Mouse (Mus musculus): Measurements from ENCODE around the gene Mob3b. TPM values are rescaled to one million over a fixed set of nuclear protein-coding genes. Genes with fewer than 3 reads are reported as not detected.
"Not testable (repeated sequence)": the region's sequence is repeated elsewhere in the genome, so short reads cannot be mapped to it uniquely, and the experiment has no call there.

Mob3b gene
- polyA plus RNA-seq, 1 experiment from 2014 or later = 8.4 TPM

- 81% methylated on average over 15 of the region's 15 CpGs for WGBS
- Histone ChIP-seq H3K9me3 (no peaks in the 10 kb centered on the region), H3K36me3 (no peaks in the 10 kb centered on the region), H3K9ac (no peak overlapping the region), H3K4me3 (no peak overlapping the region), H3K4me1 (no peaks in the 10 kb centered on the region), H3K4me2 (replicated peaks) (no peak overlapping the region), H3K27ac (no peak overlapping the region), H3K27me3 (replicated peaks) (no peaks in the 10 kb centered on the region; the same call in 1 of the 2 replicates)
- ATAC-seq (ENCODE audit: low FRiP score, low read depth) = no peak
Measured at GRCm38 (mm10) chr4:34960781-34961560, 196.3 kb downstream of the Mob3b start.

DNA sequence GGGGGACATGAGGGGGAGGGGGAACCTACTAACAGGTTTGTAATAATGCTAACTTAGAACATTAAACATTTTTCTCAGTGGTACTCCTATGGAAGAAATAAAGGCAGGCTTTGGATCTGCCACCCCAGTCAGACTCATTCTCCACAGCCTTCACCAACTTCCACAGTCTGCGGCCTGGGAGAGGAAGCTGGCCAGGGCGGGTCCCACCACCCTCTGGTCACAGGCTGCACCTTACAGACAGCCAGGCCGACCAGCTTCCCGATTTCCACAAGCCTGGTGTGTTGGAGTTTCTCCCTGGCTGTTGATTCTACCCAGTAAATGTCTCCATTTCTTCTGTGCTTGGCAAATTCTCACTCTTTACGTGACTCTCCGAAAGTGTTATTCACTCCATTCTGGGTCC, 197.8 kb downstream of the Mob3b start:
- Histone ChIP-seq H3K4me2 (replicated peaks) (no peak overlapping the region), H3K9me3 (no peaks in the 10 kb centered on the region), H3K27ac (no peak overlapping the region), H3K4me3 (no peak overlapping the region), H3K9ac (no peak overlapping the region), H3K36me3 (no peaks in the 10 kb centered on the region), H3K4me1 (no peaks in the 10 kb centered on the region), H3K27me3 (replicated peaks) (no peaks in the 10 kb centered on the region; the same call in 1 of the 2 replicates)
- ATAC-seq (ENCODE audit: low FRiP score, low read depth) = no peak
- 81% methylated on average over 6 of the region's 6 CpGs for WGBS

GRCm38 (mm10) chr4:34958155-34959028, 198.9 kb downstream of the Mob3b start:
- Histone ChIP-seq H3K27ac (no peak overlapping the region), H3K4me1 (no peaks in the 10 kb centered on the region), H3K4me2 (replicated peaks) (no peak overlapping the region), H3K9me3 (no peaks in the 10 kb centered on the region), H3K27me3 (replicated peaks) (no peaks in the 10 kb centered on the region), H3K36me3 (no peaks in the 10 kb centered on the region), H3K9ac (no peak overlapping the region), H3K4me3 (no peak overlapping the region)
- 43% methylated on average over 12 of the region's 12 CpGs for WGBS
- ATAC-seq (ENCODE audit: low FRiP score, low read depth) = peak; percentile 83

DNA sequence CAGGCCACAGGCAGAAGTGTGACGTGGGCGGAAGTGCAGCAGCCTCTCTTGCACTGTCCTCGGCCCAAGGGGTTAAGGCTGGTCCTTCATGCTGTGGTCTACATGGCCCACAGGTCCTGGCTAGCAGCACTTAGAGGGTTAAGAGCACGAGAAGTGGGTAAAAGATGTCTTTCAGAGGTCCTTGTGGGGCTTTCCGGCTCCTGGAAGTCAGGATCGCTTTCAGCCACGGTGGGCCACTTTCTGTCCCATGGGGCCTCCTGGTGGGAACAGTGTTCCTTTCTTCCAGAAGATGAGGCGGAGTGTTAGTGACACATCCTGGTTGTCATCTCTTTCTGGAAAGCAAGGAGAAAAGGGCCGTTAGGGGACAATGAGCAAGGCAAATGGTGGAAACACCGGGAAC, 203.6 kb downstream of the Mob3b start:
- Histone ChIP-seq H3K9ac (no peak overlapping the region), H3K27me3 (replicated peaks) (no peaks in the 10 kb centered on the region), H3K4me3 (no peak overlapping the region), H3K4me1 (no peaks in the 10 kb centered on the region), H3K27ac (no peak overlapping the region), H3K36me3 (no peaks in the 10 kb centered on the region), H3K9me3 (no peaks in the 10 kb centered on the region), H3K4me2 (replicated peaks) (no peak overlapping the region)
- 82% methylated on average over 10 of the region's 10 CpGs for WGBS
- no peak for ATAC-seq (ENCODE audit: low FRiP score, low read depth)

DNA sequence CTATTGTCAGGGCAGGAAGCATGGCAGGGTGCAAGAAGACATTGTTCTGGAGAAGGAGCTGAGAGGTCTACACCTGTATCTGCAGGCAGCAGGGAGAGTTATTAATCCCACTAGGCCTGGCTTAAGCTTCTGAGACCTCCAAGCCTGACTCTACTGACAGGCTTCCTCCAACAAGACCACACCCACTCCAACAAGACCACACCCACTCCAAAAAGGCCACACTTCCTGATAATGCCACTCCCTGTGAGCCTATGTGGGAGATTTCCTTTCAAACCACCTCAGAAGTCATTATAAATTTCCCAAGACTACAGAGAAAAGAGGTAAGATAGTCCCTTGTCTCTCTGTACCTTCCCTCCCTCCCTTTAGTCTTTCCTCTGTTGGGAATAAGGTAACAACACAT, 210.1 kb downstream of the Mob3b start:
- no peak for ATAC-seq (ENCODE audit: low FRiP score, low read depth)
- Histone ChIP-seq H3K4me2 (replicated peaks) (no peak overlapping the region), H3K4me1 (no peaks in the 10 kb centered on the region), H3K27ac (no peak overlapping the region), H3K9ac (no peak overlapping the region), H3K4me3 (no peak overlapping the region), H3K36me3 (no peaks in the 10 kb centered on the region), H3K27me3 (replicated peaks) (no peaks in the 10 kb centered on the region), H3K9me3 (no peaks in the 10 kb centered on the region)

- Histone ChIP-seq H3K4me1 (no peaks in the 10 kb centered on the region), H3K4me2 (replicated peaks) (no peak overlapping the region), H3K27me3 (replicated peaks) (no peaks in the 10 kb centered on the region), H3K27ac (no peak overlapping the region), H3K9me3 (no peaks in the 10 kb centered on the region), H3K4me3 (no peak overlapping the region), H3K9ac (no peak overlapping the region), H3K36me3 (no peaks in the 10 kb centered on the region)
- no peak for ATAC-seq (ENCODE audit: low FRiP score, low read depth)
- 95% methylated on average over 25 of the region's 25 CpGs for WGBS
Measured at GRCm38 (mm10) chr4:34941046-34941445, 216.2 kb downstream of the Mob3b start.

DNA sequence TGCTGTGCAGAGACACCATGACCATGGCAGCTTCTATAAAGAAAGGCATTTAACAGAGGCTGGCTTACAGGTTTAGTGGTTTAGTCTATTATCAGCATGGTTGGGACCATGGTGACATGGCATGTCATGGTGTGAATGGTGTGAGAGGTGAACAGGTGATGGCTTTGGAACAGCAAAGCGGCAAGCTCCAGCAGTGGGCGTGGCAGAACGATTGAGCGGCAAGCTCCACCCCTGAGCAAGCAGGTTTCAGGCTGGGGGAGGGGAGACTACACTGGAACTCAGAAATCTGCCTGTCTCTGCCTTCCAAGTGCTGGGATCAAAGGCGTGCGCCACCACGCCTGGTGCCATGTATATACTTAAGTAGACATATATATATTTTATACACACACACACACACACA, 228.9 kb downstream of the Mob3b start:
- not testable (repeated sequence) for H3K27ac ChIP-seq; H3K27me3 ChIP-seq (replicated peaks); H3K9me3 ChIP-seq; H3K4me2 ChIP-seq (replicated peaks); H3K4me3 ChIP-seq; H3K36me3 ChIP-seq; ATAC-seq (ENCODE audit: low FRiP score, low read depth); H3K9ac ChIP-seq; H3K4me1 ChIP-seq
- WGBS = 70% methylated on average over 7 of the region's 7 CpGs

DNA sequence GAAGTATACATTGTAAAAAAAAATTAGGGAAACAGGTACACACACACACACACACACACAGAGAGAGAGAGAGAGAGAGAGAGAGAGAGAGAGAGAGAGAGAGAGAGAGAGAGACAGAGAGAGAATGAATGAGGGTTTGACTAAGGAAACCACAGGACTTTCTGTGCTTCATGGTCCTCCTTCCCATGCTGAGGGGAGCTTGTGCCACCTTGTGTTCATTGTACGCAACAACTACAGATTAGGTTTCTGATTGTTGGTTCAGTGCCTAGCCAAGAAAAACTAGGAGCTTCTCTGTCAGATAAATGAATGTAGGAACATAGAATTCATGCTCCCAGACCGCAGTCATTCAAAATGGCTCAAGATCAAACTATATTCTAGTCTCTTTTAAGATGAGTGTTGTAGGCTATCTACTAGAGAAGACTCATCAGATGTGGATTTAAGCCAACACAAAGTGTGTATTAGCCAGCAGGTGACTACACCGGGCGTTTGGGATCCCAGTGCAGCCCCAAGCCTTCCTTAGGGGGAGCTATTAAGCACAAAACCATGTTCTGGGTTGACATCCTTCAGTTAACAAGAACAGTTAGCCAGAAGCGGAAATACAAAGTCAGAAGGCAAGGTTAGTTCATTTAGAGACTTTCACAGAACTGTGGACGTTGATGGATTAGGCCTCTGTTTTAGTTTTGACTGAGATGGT, 235.0 kb downstream of the Mob3b start:
- Histone ChIP-seq H3K4me2 (replicated peaks) (no peak overlapping the region), H3K9ac (no peak overlapping the region), H3K4me3 (no peak overlapping the region), H3K27me3 (replicated peaks) (no peaks in the 10 kb centered on the region), H3K4me1 (0 out of 2 replicates have a peak, but pooled peaks cover 4% of the 10 kb centered on the region), H3K27ac (no peak overlapping the region), H3K36me3 (no peaks in the 10 kb centered on the region), H3K9me3 (no peaks in the 10 kb centered on the region)
- 67% methylated on average over 6 of the region's 6 CpGs for WGBS
- ATAC-seq (ENCODE audit: low FRiP score, low read depth) = peak; percentile 63; the same call in 1 of the 2 replicates

DNA sequence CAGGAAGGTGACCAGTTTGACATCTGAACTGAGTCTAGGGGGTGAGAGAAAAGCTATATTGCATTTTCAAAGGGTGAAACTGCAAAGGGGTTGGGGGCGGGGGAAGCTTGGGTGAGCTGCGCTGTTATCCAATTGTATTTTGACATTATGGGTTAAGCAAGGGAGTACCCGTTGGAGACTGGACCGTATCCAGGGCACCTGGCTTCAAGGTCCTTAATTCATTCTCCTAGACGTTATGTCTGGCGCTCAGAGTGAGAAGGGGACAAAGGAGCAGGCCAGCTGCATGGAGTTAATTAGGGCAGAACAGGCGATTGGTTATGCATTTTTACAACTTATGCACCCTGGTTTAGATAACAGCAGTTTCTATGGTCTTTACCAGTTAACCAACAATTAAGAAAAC, 239.9 kb downstream of the Mob3b start:
- Histone ChIP-seq H3K9ac (no peak overlapping the region), H3K27ac (no peak overlapping the region), H3K4me1 (0 out of 2 replicates have a peak, but pooled peaks cover 5% of the 10 kb centered on the region), H3K36me3 (no peaks in the 10 kb centered on the region), H3K4me3 (no peak overlapping the region), H3K4me2 (replicated peaks) (no peak overlapping the region), H3K9me3 (no peaks in the 10 kb centered on the region), H3K27me3 (replicated peaks) (no peaks in the 10 kb centered on the region)
- peak; percentile 71; the same call in 1 of the 2 replicates for ATAC-seq (ENCODE audit: low FRiP score, low read depth)
- WGBS = 34% methylated on average over 7 of the region's 7 CpGs

- ATAC-seq (ENCODE audit: low FRiP score, low read depth) = no peak
- H3K4me1 ChIP-seq = no peaks in the 10 kb centered on the region
- WGBS = 90% methylated on average over 3 of the region's 3 CpGs
Measured at GRCm38 (mm10) chr4:34912171-34912570, 245.1 kb downstream of the Mob3b start.

DNA sequence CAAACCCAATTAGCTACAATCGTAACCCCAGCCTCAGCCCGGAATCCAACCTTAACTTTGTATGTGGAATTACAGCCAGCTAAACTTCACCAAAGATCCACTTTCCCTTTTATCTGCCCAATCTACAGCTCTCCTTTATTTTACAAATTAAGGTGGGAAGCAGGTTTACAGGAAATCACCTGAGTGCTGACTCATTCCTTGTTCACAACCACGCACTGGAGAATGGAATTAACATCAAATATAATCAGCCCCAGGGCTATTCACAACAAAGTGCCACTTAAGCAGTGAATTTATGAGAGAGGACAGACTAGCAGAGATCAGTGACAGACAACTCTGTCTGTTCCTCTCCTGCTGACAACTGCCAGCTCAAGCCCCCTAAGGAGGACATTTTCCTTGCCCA, 245.9 kb downstream of the Mob3b start:
- H3K4me2 ChIP-seq (replicated peaks) = no peak overlapping the region

More at GRCm38 (mm10) chr4:34912171-34912570, 245.1 kb downstream of the Mob3b start:
- Histone ChIP-seq H3K9me3 (no peaks in the 10 kb centered on the region), H3K9ac (no peak overlapping the region), H3K4me2 (replicated peaks) (no peak overlapping the region), H3K36me3 (no peaks in the 10 kb centered on the region), H3K4me3 (no peak overlapping the region), H3K27ac (no peak overlapping the region), H3K27me3 (replicated peaks) (no peaks in the 10 kb centered on the region)

DNA sequence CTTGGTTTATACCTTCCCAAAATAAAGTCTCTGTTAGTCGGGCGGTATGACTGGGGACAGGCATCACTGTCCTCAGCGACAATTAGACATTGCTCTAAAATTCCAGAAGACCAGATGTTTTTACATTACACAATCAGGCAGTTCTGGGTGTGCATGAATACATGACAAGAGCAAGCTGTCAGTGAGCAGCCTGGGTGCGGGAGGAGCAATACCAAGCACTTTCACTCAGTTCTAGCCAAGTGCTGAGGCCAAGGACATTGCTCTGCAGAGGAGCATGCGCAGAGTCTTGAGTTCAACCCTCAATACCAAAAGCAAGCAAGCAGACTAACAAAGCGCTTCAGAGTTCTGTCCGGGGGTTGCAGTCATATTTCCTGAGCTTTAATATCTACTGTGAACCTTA, 249.2 kb downstream of the Mob3b start:
- H3K4me2 ChIP-seq (replicated peaks) = no peak overlapping the region
- no peaks in the 10 kb centered on the region for H3K4me1 ChIP-seq
- no peaks in the 10 kb centered on the region for H3K36me3 ChIP-seq
- H3K27me3 ChIP-seq (replicated peaks) = no peaks in the 10 kb centered on the region
- no peak overlapping the region for H3K9ac ChIP-seq
- no peak overlapping the region for H3K27ac ChIP-seq
- 94% methylated on average over 7 of the region's 7 CpGs for WGBS
- no peaks in the 10 kb centered on the region for H3K9me3 ChIP-seq
- ATAC-seq (ENCODE audit: low FRiP score, low read depth) = no peak
- H3K4me3 ChIP-seq = no peak overlapping the region

More for the DNA sequence above, 245.9 kb downstream of the Mob3b start:
- H3K4me1 ChIP-seq = no peaks in the 10 kb centered on the region
- H3K9me3 ChIP-seq = no peaks in the 10 kb centered on the region
- ATAC-seq (ENCODE audit: low FRiP score, low read depth) = no peak
- no peak overlapping the region for H3K27ac ChIP-seq
- H3K27me3 ChIP-seq (replicated peaks) = no peaks in the 10 kb centered on the region
- H3K9ac ChIP-seq = no peak overlapping the region
- no peak overlapping the region for H3K4me3 ChIP-seq
- WGBS = 59% methylated on average over 3 of the region's 3 CpGs
- H3K36me3 ChIP-seq = no peaks in the 10 kb centered on the region

Data from neural tube, embryonic 12.5 days (tissue).